Mouse (Mus musculus) testis, adult 2 months (tissue): ENCODE results near the gene Zbtb16. TPM values are rescaled to one million over a fixed set of nuclear protein-coding genes. Genes with fewer than 3 reads are reported as not detected.
A peak's percentile ranks its signal among the peaks of the same experiment; 100 is the strongest.

Experiments
- H3K27ac ChIP-seq: fragments of 200-500 bp; 2 replicates; pipeline ENCODE4 v1.5.1; 2012; ENCODE audit warnings: low read depth, low read length; ENCODE audit not compliant: control insufficient read depth, insufficient read depth
- H3K27me3 ChIP-seq: fragments of 200-500 bp; 2 replicates; pipeline ENCODE4 v1.6.1; 2012; ENCODE audit warnings: mild to moderate bottlenecking, low read length, moderate library complexity; ENCODE audit not compliant: control insufficient read depth, insufficient read depth
- H3K36me3 ChIP-seq: fragments of 200-500 bp; 2 replicates; pipeline ENCODE4 v1.6.1; 2012; ENCODE audit warnings: mild to moderate bottlenecking, low read length; ENCODE audit not compliant: control insufficient read depth, insufficient read depth
- H3K4me1 ChIP-seq: fragments of 200-500 bp; 2 replicates; pipeline ENCODE4 v1.6.1; 2012; ENCODE audit warnings: low read length; ENCODE audit not compliant: control insufficient read depth, insufficient read depth
- H3K4me3 ChIP-seq: fragments of 200-500 bp; 2 replicates; pipeline ENCODE4 v1.5.1; 2012; ENCODE audit warnings: low read depth, mild to moderate bottlenecking, low read length, moderate library complexity, mixed read lengths; ENCODE audit not compliant: control insufficient read depth
- CTCF ChIP-seq: fragments of 200-500 bp; IDR thresholded peaks from 2 replicates; pipeline ENCODE4 v1.5.1; 2012; ENCODE audit warnings: low read depth, mild to moderate bottlenecking, inconsistent platforms, low read length, moderate library complexity; ENCODE audit not compliant: control insufficient read depth, insufficient read depth, insufficient replicate concordance
- POLR2A ChIP-seq: fragments of 200-500 bp; IDR thresholded peaks from 2 replicates; pipeline ENCODE4 v1.6.1; 2012; ENCODE audit warnings: low read depth, mild to moderate bottlenecking, inconsistent platforms, low read length, moderate library complexity; ENCODE audit not compliant: control insufficient read depth
- polyA plus RNA-seq: library from polyadenylated mRNA; depleted of rRNA; stranded (reverse); fragments of >200 nt; gene quantifications from 2 replicates; pipeline ENCODE4 v1.2.3, GENCODE M21; 2012

The Zbtb16 gene
- polyA plus RNA-seq, 1 experiment = 2.6 TPM

DNA sequence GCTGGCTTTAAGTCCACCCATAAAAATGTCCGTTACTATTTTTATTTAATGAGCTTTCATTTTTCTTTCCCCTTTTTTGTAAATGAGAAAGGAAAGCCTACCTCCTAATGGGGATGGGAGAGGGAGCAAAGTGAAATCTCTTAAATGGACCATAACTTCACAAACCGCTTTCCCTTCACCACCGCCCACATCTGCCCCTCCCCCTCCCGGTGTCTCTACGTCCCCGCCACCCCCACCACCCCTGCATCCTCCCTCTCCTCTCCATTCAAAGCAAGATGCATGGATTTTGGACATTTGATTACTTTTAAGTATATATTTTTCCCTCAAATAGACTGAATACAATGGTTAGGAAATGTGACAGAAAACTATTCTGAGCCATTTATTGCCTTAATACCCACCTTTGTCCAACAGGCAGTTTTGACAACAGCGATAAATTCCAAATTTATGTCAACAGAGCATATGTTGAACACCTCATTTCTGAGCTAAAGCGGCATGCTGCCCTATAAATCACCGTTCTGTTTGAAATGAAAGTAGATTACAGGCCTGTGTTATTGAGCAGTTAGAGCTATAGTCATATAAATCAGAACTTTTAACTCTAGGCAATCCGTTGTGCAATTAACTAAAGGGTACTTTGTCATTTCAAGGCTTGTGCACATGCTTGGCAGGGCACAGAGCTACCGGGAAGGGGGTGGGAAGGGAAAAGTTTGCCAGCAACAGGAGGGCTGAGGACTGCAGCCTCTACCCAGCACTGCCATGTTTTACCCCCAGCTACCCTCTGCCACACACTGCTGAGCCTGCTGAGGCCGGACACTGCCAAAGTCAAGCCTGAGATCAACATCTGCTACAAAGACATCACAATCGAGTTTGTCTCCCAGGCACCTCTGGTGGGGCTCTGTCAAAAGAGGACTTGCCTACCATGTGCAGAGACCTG is 78.1 kb downstream of the Zbtb16 start:
- no peak overlapping the region for H3K4me3 ChIP-seq
- H3K27ac ChIP-seq = no peak overlapping the region
- no peak for TF ChIP-seq CTCF
- TF ChIP-seq POLR2A = no peak
- no peaks in the 10 kb centered on the region for H3K36me3 ChIP-seq
- no peaks in the 10 kb centered on the region for H3K27me3 ChIP-seq
- no peaks in the 10 kb centered on the region; the same call in 1 of the 2 replicates for H3K4me1 ChIP-seq

DNA sequence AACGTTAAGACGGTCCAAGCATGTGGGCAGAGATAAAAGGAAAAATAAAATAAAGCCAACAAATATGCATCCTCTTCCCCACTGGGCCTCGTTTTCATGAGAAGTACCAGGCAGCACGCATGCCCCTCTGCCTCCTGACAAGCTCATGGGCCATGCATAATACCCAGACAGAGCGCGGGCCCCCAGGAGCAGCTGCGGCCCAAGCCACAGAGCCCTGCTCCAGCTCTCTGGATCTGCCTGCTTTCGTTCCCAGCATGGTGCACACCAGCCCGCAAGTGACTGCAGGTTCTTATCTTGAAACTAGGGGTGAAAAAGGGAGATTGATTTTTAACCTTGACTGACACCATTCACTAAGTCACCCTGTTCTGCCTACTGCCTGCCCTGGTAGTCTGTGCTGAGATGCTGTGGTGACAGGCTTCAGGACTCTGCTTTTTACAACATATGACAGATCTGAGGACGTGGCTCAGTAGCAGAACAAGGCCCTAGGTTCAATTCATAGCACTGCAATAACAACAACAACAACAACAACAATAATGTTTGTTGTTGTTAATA is 79.7 kb downstream of the Zbtb16 start:
- TF ChIP-seq POLR2A (no peak), CTCF (no peak)
- Histone ChIP-seq H3K27me3 (no peaks in the 10 kb centered on the region), H3K4me3 (no peak overlapping the region), H3K27ac (no peak overlapping the region), H3K4me1 (no peaks in the 10 kb centered on the region; the same call in 1 of the 2 replicates), H3K36me3 (no peaks in the 10 kb centered on the region)

GRCm38 (mm10) chr9:48755438-48756070 is 80.5 kb downstream of the Zbtb16 start:
- no peaks in the 10 kb centered on the region; the same call in 1 of the 2 replicates for H3K4me1 ChIP-seq

GRCm38 (mm10) chr9:48754418-48754817 is 81.6 kb downstream of the Zbtb16 start:
- TF ChIP-seq POLR2A (no peak), CTCF (no peak)
- H3K4me3 ChIP-seq = no peak overlapping the region
- H3K27ac ChIP-seq = no peak overlapping the region
- no peaks in the 10 kb centered on the region for H3K27me3 ChIP-seq
- H3K4me1 ChIP-seq = peaks cover 2% of the 10 kb centered on the region; the same call in 1 of the 2 replicates
- H3K36me3 ChIP-seq = no peaks in the 10 kb centered on the region

More at GRCm38 (mm10) chr9:48755438-48756070, 80.5 kb downstream of the Zbtb16 start:
- H3K27me3 ChIP-seq = no peaks in the 10 kb centered on the region
- H3K36me3 ChIP-seq = no peaks in the 10 kb centered on the region
- TF ChIP-seq CTCF (no peak), POLR2A (no peak)
- H3K4me3 ChIP-seq = no peak overlapping the region
- H3K27ac ChIP-seq = no peak overlapping the region

DNA sequence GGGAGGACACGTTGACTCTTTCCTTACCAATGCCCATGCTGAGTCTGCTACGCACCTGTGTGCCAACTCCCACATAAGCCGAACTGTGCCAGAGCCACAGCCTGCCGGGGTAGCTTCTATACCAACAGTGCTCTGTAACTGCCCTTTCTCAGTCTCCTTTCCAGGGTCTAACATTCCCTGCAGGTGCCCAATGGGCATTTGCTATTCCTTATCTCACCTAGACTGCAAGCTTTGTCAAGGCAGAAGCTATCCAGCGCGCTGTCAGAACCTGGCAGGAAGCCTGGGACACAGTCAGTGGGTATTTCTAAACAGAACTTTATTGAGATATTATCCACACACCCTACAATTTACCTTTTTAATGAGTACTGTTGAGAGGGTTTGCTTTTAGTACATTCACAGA is 82.1 kb downstream of the Zbtb16 start:
- H3K27me3 ChIP-seq = no peaks in the 10 kb centered on the region
- TF ChIP-seq POLR2A (no peak), CTCF (no peak)
- H3K36me3 ChIP-seq = no peaks in the 10 kb centered on the region
- no peak overlapping the region for H3K4me3 ChIP-seq
- peaks cover 2% of the 10 kb centered on the region; the same call in 1 of the 2 replicates for H3K4me1 ChIP-seq
- no peak overlapping the region for H3K27ac ChIP-seq

DNA sequence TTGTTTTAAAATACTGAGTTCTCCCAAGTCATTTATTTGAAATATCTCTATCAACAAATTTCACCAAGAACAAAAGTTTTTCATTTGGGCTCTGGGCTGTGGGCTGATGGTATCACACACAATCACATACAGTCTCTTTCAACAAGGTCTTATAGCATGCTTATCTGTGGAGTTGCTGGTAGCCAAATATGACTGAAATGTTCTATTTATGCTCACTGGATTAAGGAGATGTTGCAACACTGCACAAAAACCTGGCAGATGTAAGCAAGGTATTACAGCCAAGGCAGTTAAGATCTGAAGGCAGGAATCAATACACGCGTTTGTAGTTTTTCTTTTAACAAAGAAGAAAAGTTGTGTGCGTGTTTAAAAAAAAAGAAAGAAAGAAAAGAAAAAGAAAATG is 84.1 kb downstream of the Zbtb16 start:
- no peaks in the 10 kb centered on the region for H3K36me3 ChIP-seq
- no peaks in the 10 kb centered on the region for H3K27me3 ChIP-seq
- 0 out of 2 replicates have a peak overlapping the region, but pooled peaks have one; percentile 24 for H3K27ac ChIP-seq
- peaks cover 2% of the 10 kb centered on the region; the same call in 1 of the 2 replicates for H3K4me1 ChIP-seq
- TF ChIP-seq CTCF (no peak), POLR2A (no peak)
- H3K4me3 ChIP-seq = no peak overlapping the region

DNA sequence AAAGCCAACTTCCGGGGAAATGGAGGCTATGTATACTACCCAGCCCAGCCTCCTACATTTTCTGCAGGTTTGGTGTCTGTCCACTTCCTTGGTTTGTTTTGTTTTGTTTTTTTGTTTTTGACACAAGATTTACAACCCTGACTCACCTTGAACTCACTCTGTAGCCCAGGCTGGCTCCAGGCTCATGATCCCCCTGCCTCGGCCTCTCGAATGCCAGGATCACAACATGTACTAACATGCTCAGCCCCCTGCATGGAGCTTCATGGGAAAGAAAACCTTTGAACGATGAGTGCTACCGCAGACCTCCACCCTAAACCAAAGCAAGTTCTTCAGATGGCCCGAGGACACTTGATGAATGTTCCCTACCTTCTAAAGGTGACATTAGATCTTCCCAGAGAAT is 86.4 kb downstream of the Zbtb16 start:
- Histone ChIP-seq H3K4me1 (peaks cover 4% of the 10 kb centered on the region), H3K36me3 (no peaks in the 10 kb centered on the region), H3K4me3 (no peak overlapping the region), H3K27me3 (no peaks in the 10 kb centered on the region), H3K27ac (peak overlapping the region; percentile 64)
- TF ChIP-seq POLR2A = no peak
- no peak for TF ChIP-seq CTCF
